Mouse (Mus musculus): ENCODE measurements around the gene Gp1ba. TPM values are rescaled to one million over a fixed set of nuclear protein-coding genes. Genes with fewer than 3 reads are reported as not detected.

Gene Gp1ba
- total and polyA plus RNA-seq, 3 experiments, result 0.25 to 0.84 TPM; not detected in 1

GRCm38 (mm10) chr11:70608381-70609066 is 30.4 kb upstream of the Gp1ba start:
- peak in 1 of 2 experiments; percentile 64; a peak in 2 of 4 replicates for TF ChIP-seq CTCF (conservative IDR thresholded peaks at IDR 0.05 in 1 of 2, IDR thresholded peaks at IDR 0.05 in 1 of 2; ENCODE audit: low read depth in 2 of 2, low read length in 2 of 2)
- peak; percentile 20 for TF ChIP-seq RAD21 (IDR thresholded peaks at IDR 0.05; ENCODE audit: low read depth, low read length)
- TF ChIP-seq SMC3 (IDR thresholded peaks at IDR 0.05; ENCODE audit: low read depth, low read length), result peak; percentile 54
- TF ChIP-seq E2F4 (IDR thresholded peaks at IDR 0.05; ENCODE audit: insufficient replicate concordance, low read depth, low read length), result no peak
- TF ChIP-seq PAX5 (IDR thresholded peaks at IDR 0.05; ENCODE audit: low read length), result no peak
- no peak for DNase-seq (ENCODE audit: extremely low read depth)
- dilution Hi-C loops (cut with MboI; ENCODE audit: extremely low pct_ligation_motif_present, extremely low pct_unique_long_range_greater_than_20kb, low sequenced_read_pairs), result no loop called here
- Histone ChIP-seq H3K9ac (ENCODE audit: insufficient read depth, low read depth) (no peak overlapping the region), H3K27me3 (replicated peaks) (no peaks in the 10 kb centered on the region), H3K4me1 (ENCODE audit: control insufficient read depth in 1 of 2, insufficient read depth in 2 of 2) (peaks cover 0 to 9% of the 10 kb centered on the region in 2 experiments; a peak in 2 of 4 replicates), H3K79me2 (replicated peaks; ENCODE audit: control insufficient read depth, extremely low read depth, insufficient read depth, poor library complexity, severe bottlenecking) (no peaks in the 10 kb centered on the region), H3K9me3 (replicated peaks; ENCODE audit: low read length) (no peaks in the 10 kb centered on the region), H3K36me3 (replicated peaks in 1 of 2; ENCODE audit: control insufficient read depth in 1 of 2, insufficient read depth in 1 of 2, low read length in 1 of 2) (peaks cover 88 to 98% of the 10 kb centered on the region in 2 experiments), H3K4me2 (ENCODE audit: insufficient read depth, low read depth, poor library complexity, severe bottlenecking) (no peak overlapping the region), H3K27ac (ENCODE audit: insufficient read depth, low read depth) (no peak overlapping the region), H3K4me3 (replicated peaks in 1 of 3; ENCODE audit: low read depth in 2 of 3, low read length in 2 of 3, poor library complexity in 1 of 3) (no peak overlapping the region)
- in situ Hi-C loops (cut with MboI; ENCODE audit: low pct_ligation_motif_present, low pct_unique_long_range_greater_than_20kb, low sequenced_read_pairs), result loop anchor here (5.0 to 25.0 kb wide), 2 partner anchors 91 to 371 kb away; partner anchors contain the start of genes 0610010K14Rik, Bcl6b, Gltpd2 and Gm21988

GRCm38 (mm10) chr11:70610752-70611151 is 28.2 kb upstream of the Gp1ba start:
- no peaks in the 10 kb centered on the region for H3K9me3 ChIP-seq (replicated peaks; ENCODE audit: low read length)
- H3K4me3 ChIP-seq (replicated peaks in 1 of 3; ENCODE audit: low read depth in 2 of 3, low read length in 2 of 3, poor library complexity in 1 of 3), result no peak overlapping the region
- peaks cover 0 to 20% of the 10 kb centered on the region in 2 experiments; a peak in 2 of 4 replicates for H3K4me1 ChIP-seq (ENCODE audit: control insufficient read depth in 1 of 2, insufficient read depth in 2 of 2)
- H3K36me3 ChIP-seq (replicated peaks in 1 of 2; ENCODE audit: control insufficient read depth in 1 of 2, insufficient read depth in 1 of 2, low read length in 1 of 2), result peaks cover 67 to 93% of the 10 kb centered on the region in 2 experiments
- no peaks in the 10 kb centered on the region for H3K79me2 ChIP-seq (replicated peaks; ENCODE audit: control insufficient read depth, extremely low read depth, insufficient read depth, poor library complexity, severe bottlenecking)
- no peak overlapping the region for H3K9ac ChIP-seq (ENCODE audit: insufficient read depth, low read depth)
- H3K27me3 ChIP-seq (replicated peaks), result no peaks in the 10 kb centered on the region
- H3K4me2 ChIP-seq (ENCODE audit: insufficient read depth, low read depth, poor library complexity, severe bottlenecking), result no peak overlapping the region
- no peak overlapping the region for H3K27ac ChIP-seq (ENCODE audit: insufficient read depth, low read depth)
- no peak for DNase-seq (ENCODE audit: extremely low read depth)
- in situ Hi-C loops (cut with MboI; ENCODE audit: low pct_ligation_motif_present, low pct_unique_long_range_greater_than_20kb, low sequenced_read_pairs) (loop anchor here (25.0 kb wide), 1 partner anchor 373 kb away; the partner anchor contains the start of genes 0610010K14Rik, Bcl6b, Gm21988 and Rnasek), dilution Hi-C loops (cut with MboI; ENCODE audit: extremely low pct_ligation_motif_present, extremely low pct_unique_long_range_greater_than_20kb, low sequenced_read_pairs) (no loop called here)
- TF ChIP-seq SMC3 (IDR thresholded peaks at IDR 0.05; ENCODE audit: low read depth, low read length) (peak; percentile 30), KAT2A (IDR thresholded peaks at IDR 0.05; ENCODE audit: insufficient replicate concordance, low read length) (no peak), GABPA (IDR thresholded peaks at IDR 0.05; ENCODE audit: insufficient replicate concordance, low read depth, low read length) (no peak), ZKSCAN1 (IDR thresholded peaks at IDR 0.05; ENCODE audit: borderline replicate concordance, low read depth, low read length) (no peak), CTCF (conservative IDR thresholded peaks at IDR 0.05 in 1 of 2, IDR thresholded peaks at IDR 0.05 in 1 of 2; ENCODE audit: low read depth in 2 of 2, low read length in 2 of 2) (peak in 1 of 2 experiments; percentile 49; a peak in 2 of 4 replicates), POLR2A (IDR thresholded peaks at IDR 0.05; ENCODE audit: low read depth, low read length) (no peak), MYC (IDR thresholded peaks at IDR 0.05; ENCODE audit: low read depth, low read length) (no peak), IRF4 (IDR thresholded peaks at IDR 0.05; ENCODE audit: low read depth, low read length) (no peak), JUN (IDR thresholded peaks at IDR 0.05; ENCODE audit: insufficient read depth, low read depth, low read length) (no peak), ETS1 (conservative IDR thresholded peaks at IDR 0.05; ENCODE audit: low read depth, low read length) (no peak), MXI1 (IDR thresholded peaks at IDR 0.05; ENCODE audit: low read depth, low read length) (no peak)

Measured in CH12.LX (cell line).